Mouse (Mus musculus) neural tube, embryonic 14.5 days (tissue): Measurements from ENCODE around the gene Batf2. TPM values are rescaled to one million over a fixed set of nuclear protein-coding genes. Genes with fewer than 3 reads are reported as not detected.

Experiments used
- polyA plus RNA-seq: library from polyadenylated mRNA; unstranded; fragments of >200 nt; fragmentation: Nextera tagmentation; extraction: Ambion mirVana; gene quantifications from 2 replicates; pipeline ENCODE4 v1.2.1, GENCODE M21; 2014

Batf2 gene
- polyA plus RNA-seq, 1 experiment from 2014 or later, result not detected

Other genes starting within 250 kb of the Batf2 start
- gene Tigd3, start 246.8 kb upstream of the Batf2 start, polyA plus RNA-seq, result 11.4 and 12.8 TPM in 2 replicates
- 85.3 and 102 TPM in 2 replicates for gene Dpf2, start 228.0 kb upstream of the Batf2 start, polyA plus RNA-seq
- gene Cdc42ep2, start 216.2 kb upstream of the Batf2 start, polyA plus RNA-seq, result 16.7 and 17.4 TPM in 2 replicates
- 18.0 and 21.6 TPM in 2 replicates for gene Pola2, start 176.8 kb upstream of the Batf2 start, polyA plus RNA-seq
- gene Slc22a20, start 154.8 kb upstream of the Batf2 start, polyA plus RNA-seq, result not detected in 2 replicates
- 3.4 and 7.0 TPM in 2 replicates for gene Capn1, start 125.1 kb upstream of the Batf2 start, polyA plus RNA-seq
- gene Syvn1, start 94.4 kb upstream of the Batf2 start, polyA plus RNA-seq, result 29.3 and 35.3 TPM in 2 replicates
- 63.2 and 65.5 TPM in 2 replicates for gene Mrpl49, start 83.2 kb upstream of the Batf2 start, polyA plus RNA-seq
- 538 and 563 TPM in 2 replicates for gene Fau, start 83.1 kb upstream of the Batf2 start, polyA plus RNA-seq
- 34.3 and 34.8 TPM in 2 replicates for gene Znhit2, start 79.8 kb upstream of the Batf2 start, polyA plus RNA-seq
- 53.4 and 63.7 TPM in 2 replicates for gene Tm7sf2, start 72.6 kb upstream of the Batf2 start, polyA plus RNA-seq
- gene Vps51, start 63.8 kb upstream of the Batf2 start, polyA plus RNA-seq, result 72.9 and 73.2 TPM in 2 replicates
- 0.55 TPM in 1 of 2 replicates, not detected in the other for gene Tmem262, start 61.0 kb upstream of the Batf2 start, polyA plus RNA-seq
- gene Gm28374, start 58.7 kb upstream of the Batf2 start, polyA plus RNA-seq, result 1.2 and 1.7 TPM in 2 replicates
- gene Zfpl1, start 56.0 kb upstream of the Batf2 start, polyA plus RNA-seq, result 74.0 and 85.6 TPM in 2 replicates
- 3.0 and 3.5 TPM in 2 replicates for gene Cdca5, start 56.0 kb upstream of the Batf2 start, polyA plus RNA-seq
- gene AC131692.1, start 46.6 kb upstream of the Batf2 start, polyA plus RNA-seq, result not detected in 2 replicates
- 0.44 and 0.52 TPM in 2 replicates for gene Naaladl1, start 35.2 kb upstream of the Batf2 start, polyA plus RNA-seq
- gene Sac3d1, start 22.3 kb upstream of the Batf2 start, polyA plus RNA-seq, result 52.1 and 53.1 TPM in 2 replicates
- 63.9 and 72.8 TPM in 2 replicates for gene Snx15, start 12.7 kb upstream of the Batf2 start, polyA plus RNA-seq
- gene Arl2, start 565 bp downstream of the Batf2 start, polyA plus RNA-seq, result 114 and 123 TPM in 2 replicates
- gene Majin, start 43.4 kb downstream of the Batf2 start, polyA plus RNA-seq, result 0.21 TPM in 1 of 2 replicates, not detected in the other
- gene Gpha2, start 85.4 kb downstream of the Batf2 start, polyA plus RNA-seq, result not detected in 2 replicates
- 150 and 154 TPM in 2 replicates for gene Ppp2r5b, start 94.9 kb downstream of the Batf2 start, polyA plus RNA-seq
- gene Atg2a, start 100.7 kb downstream of the Batf2 start, polyA plus RNA-seq, result 16.0 and 16.1 TPM in 2 replicates
- gene Ehd1, start 135.7 kb downstream of the Batf2 start, polyA plus RNA-seq, result 53.4 and 74.8 TPM in 2 replicates
- 0.61 and 0.71 TPM in 2 replicates for gene Cdc42bpg, start 165.5 kb downstream of the Batf2 start, polyA plus RNA-seq
- gene Men1, start 194.0 kb downstream of the Batf2 start, polyA plus RNA-seq, result 36.8 and 43.9 TPM in 2 replicates
- 13.3 and 15.8 TPM in 2 replicates for gene Map4k2, start 200.2 kb downstream of the Batf2 start, polyA plus RNA-seq
- 91.7 and 112 TPM in 2 replicates for gene Sf1, start 222.7 kb downstream of the Batf2 start, polyA plus RNA-seq
- gene Pygm, start 243.4 kb downstream of the Batf2 start, polyA plus RNA-seq, result 4.3 and 4.4 TPM in 2 replicates